Mouse (Mus musculus) limb, embryonic 15.5 days (tissue): ENCODE results near the gene Sqstm1. TPM values are rescaled to one million over a fixed set of nuclear protein-coding genes. Genes with fewer than 3 reads are reported as not detected.

Source experiments
- ATAC-seq: fragments of 200-750 bp; cut with Nextera tagmentation; 2 replicates; pipeline ENCODE4 v1.8.0; 2017; ENCODE audit warnings: low read depth, moderate TSS enrichment; ENCODE audit not compliant: insufficient number of reproducible peaks, low FRiP score, low TSS enrichment
- H3K27ac ChIP-seq: fragments of 300-500 bp; sonication (generic); 2 replicates; pipeline ENCODE4 v1.5.1; 2015; ENCODE audit warnings: moderate library complexity, mild to moderate bottlenecking, inconsistent platforms
- H3K27me3 ChIP-seq: fragments of 300-500 bp; sonication (generic); 2 replicates; pipeline ENCODE4 v1.6.1; 2015; ENCODE audit warnings: inconsistent platforms
- H3K36me3 ChIP-seq: fragments of 300-500 bp; sonication (generic); 2 replicates; pipeline ENCODE4 v1.6.1; 2015; ENCODE audit warnings: inconsistent platforms
- H3K4me1 ChIP-seq: fragments of 300-500 bp; sonication (generic); 2 replicates; pipeline ENCODE4 v1.6.1; 2015; ENCODE audit warnings: inconsistent platforms
- H3K4me2 ChIP-seq: fragments of 300-500 bp; sonication (generic); 2 replicates; pipeline ENCODE4 v1.6.1; 2015; ENCODE audit warnings: mild to moderate bottlenecking, inconsistent platforms
- H3K4me3 ChIP-seq: fragments of 300-500 bp; sonication (generic); 2 replicates; pipeline ENCODE4 v1.5.1; 2015; ENCODE audit warnings: mild to moderate bottlenecking, inconsistent platforms
- H3K9ac ChIP-seq: fragments of 300-500 bp; sonication (generic); 2 replicates; pipeline ENCODE4 v1.6.1; 2015; ENCODE audit warnings: inconsistent platforms
- H3K9me3 ChIP-seq: fragments of 300-500 bp; sonication (generic); 2 replicates; pipeline ENCODE4 v1.6.1; 2016; ENCODE audit warnings: inconsistent platforms
- WGBS: fragments of 180-500 bp; shearing (Covaris S2); methylation state at CpG from one replicate; pipeline ENCODE4 v1.1.7; 2015; 5-methylcytosine and 5-hydroxymethylcytosine counted together
- polyA plus RNA-seq: library from polyadenylated mRNA; unstranded; fragments of >200 nt; fragmentation: Nextera tagmentation; extraction: Ambion mirVana; gene quantifications from 2 replicates; pipeline ENCODE4 v1.2.1, GENCODE M21; 2015

Sqstm1 gene
- polyA plus RNA-seq, 1 experiment from 2014 or later = 241 TPM

GRCm38 (mm10) chr11:50228772-50229171, 18.1 kb upstream of the Sqstm1 start:
- H3K27me3 ChIP-seq = peaks cover 6% of the 10 kb centered on the region; the same call in 1 of the 2 replicates
- no peak overlapping the region for H3K9ac ChIP-seq
- H3K36me3 ChIP-seq = peaks cover 22% of the 10 kb centered on the region
- no peak for ATAC-seq
- no peak overlapping the region for H3K4me2 ChIP-seq
- 26% methylated on average over 3 of the region's 3 CpGs for WGBS
- peaks cover 58% of the 10 kb centered on the region for H3K4me1 ChIP-seq
- H3K4me3 ChIP-seq = no peak overlapping the region
- no peak overlapping the region for H3K27ac ChIP-seq
- no peaks in the 10 kb centered on the region for H3K9me3 ChIP-seq

GRCm38 (mm10) chr11:50227736-50228135, 17.1 kb upstream of the Sqstm1 start:
- H3K4me1 ChIP-seq = peaks cover 60% of the 10 kb centered on the region
- no peak for ATAC-seq
- WGBS = 67% methylated on average over 4 of the region's 4 CpGs

GRCm38 (mm10) chr11:50227226-50227625, 16.6 kb upstream of the Sqstm1 start:
- WGBS = 69% methylated on average over 3 of the region's 3 CpGs
- Histone ChIP-seq H3K36me3 (peaks cover 6% of the 10 kb centered on the region), H3K27ac (no peak overlapping the region; the same call in 1 of the 2 replicates), H3K9me3 (no peaks in the 10 kb centered on the region), H3K4me2 (no peak overlapping the region), H3K4me3 (no peak overlapping the region), H3K4me1 (peaks cover 61% of the 10 kb centered on the region), H3K27me3 (peaks cover 6% of the 10 kb centered on the region; the same call in 1 of the 2 replicates), H3K9ac (no peak overlapping the region)
- ATAC-seq = no peak

More at GRCm38 (mm10) chr11:50227736-50228135, 17.1 kb upstream of the Sqstm1 start:
- Histone ChIP-seq H3K36me3 (peaks cover 11% of the 10 kb centered on the region), H3K4me2 (no peak overlapping the region), H3K27ac (no peak overlapping the region), H3K9ac (no peak overlapping the region), H3K9me3 (no peaks in the 10 kb centered on the region), H3K27me3 (peaks cover 6% of the 10 kb centered on the region; the same call in 1 of the 2 replicates), H3K4me3 (no peak overlapping the region)

- Histone ChIP-seq H3K36me3 (no peaks in the 10 kb centered on the region), H3K9me3 (no peaks in the 10 kb centered on the region), H3K27ac (peak overlapping the region; percentile 80; the same call in 1 of the 2 replicates), H3K4me3 (peak overlapping the region; percentile 85), H3K27me3 (peaks cover 6% of the 10 kb centered on the region; the same call in 1 of the 2 replicates), H3K9ac (peak overlapping the region; percentile 93), H3K4me2 (peak overlapping the region; percentile 94), H3K4me1 (peaks cover 61% of the 10 kb centered on the region)
- 35% methylated on average over 2 of the region's 2 CpGs for WGBS
- ATAC-seq = no peak
Measured at GRCm38 (mm10) chr11:50226406-50226805, 15.8 kb upstream of the Sqstm1 start.

- Histone ChIP-seq H3K27me3 (peaks cover 3% of the 10 kb centered on the region; the same call in 1 of the 2 replicates), H3K27ac (peak overlapping the region; percentile 80), H3K9me3 (no peaks in the 10 kb centered on the region), H3K36me3 (no peaks in the 10 kb centered on the region), H3K4me1 (peaks cover 57% of the 10 kb centered on the region), H3K4me3 (peak overlapping the region; percentile 85), H3K4me2 (peak overlapping the region; percentile 94), H3K9ac (peak overlapping the region; percentile 93)
- WGBS = 3% methylated on average over 34 of the region's 34 CpGs
- no peak for ATAC-seq
Measured at GRCm38 (mm10) chr11:50225611-50226378, 15.2 kb upstream of the Sqstm1 start.

- peaks cover 49% of the 10 kb centered on the region for H3K4me1 ChIP-seq
- peak overlapping the region; percentile 94 for H3K4me2 ChIP-seq
- H3K9ac ChIP-seq = peak overlapping the region; percentile 93
- ATAC-seq = peak; percentile 77
- H3K9me3 ChIP-seq = no peaks in the 10 kb centered on the region
- peak overlapping the region; percentile 85 for H3K4me3 ChIP-seq
- peak overlapping the region; percentile 80 for H3K27ac ChIP-seq
- H3K36me3 ChIP-seq = no peaks in the 10 kb centered on the region
- WGBS = 1% methylated on average over 66 of the region's 70 CpGs
- H3K27me3 ChIP-seq = no peaks in the 10 kb centered on the region
Measured at GRCm38 (mm10) chr11:50224671-50225530, 14.3 kb upstream of the Sqstm1 start.

- ATAC-seq = no peak
- Histone ChIP-seq H3K9ac (peak overlapping the region; percentile 93), H3K27ac (peak overlapping the region; percentile 80), H3K27me3 (no peaks in the 10 kb centered on the region), H3K9me3 (no peaks in the 10 kb centered on the region), H3K4me2 (peak overlapping the region; percentile 94), H3K4me3 (peak overlapping the region; percentile 85), H3K4me1 (peaks cover 43% of the 10 kb centered on the region), H3K36me3 (no peaks in the 10 kb centered on the region)
- 7% methylated on average over 17 of the region's 17 CpGs for WGBS
Measured at GRCm38 (mm10) chr11:50223783-50224662, 13.4 kb upstream of the Sqstm1 start.

- peaks cover 30% of the 10 kb centered on the region for H3K4me1 ChIP-seq
- no peak overlapping the region for H3K4me3 ChIP-seq
- H3K36me3 ChIP-seq = no peaks in the 10 kb centered on the region
- H3K9me3 ChIP-seq = no peaks in the 10 kb centered on the region
- 55% methylated on average over 7 of the region's 7 CpGs for WGBS
- H3K4me2 ChIP-seq = no peak overlapping the region
- ATAC-seq = no peak
- H3K9ac ChIP-seq = no peak overlapping the region
- no peak overlapping the region for H3K27ac ChIP-seq
- no peaks in the 10 kb centered on the region for H3K27me3 ChIP-seq
Measured at GRCm38 (mm10) chr11:50222559-50223276, 12.1 kb upstream of the Sqstm1 start.

- Histone ChIP-seq H3K9me3 (no peaks in the 10 kb centered on the region), H3K27me3 (no peaks in the 10 kb centered on the region), H3K4me1 (peaks cover 22% of the 10 kb centered on the region), H3K36me3 (no peaks in the 10 kb centered on the region), H3K4me3 (no peak overlapping the region), H3K4me2 (no peak overlapping the region), H3K27ac (no peak overlapping the region), H3K9ac (no peak overlapping the region)
- 28% methylated on average over 2 of the region's 2 CpGs for WGBS
- ATAC-seq = no peak
Measured at GRCm38 (mm10) chr11:50219833-50220232, 9.2 kb upstream of the Sqstm1 start.

- H3K27ac ChIP-seq = no peak overlapping the region
- no peaks in the 10 kb centered on the region for H3K36me3 ChIP-seq
- no peak overlapping the region for H3K4me3 ChIP-seq
- no peak overlapping the region for H3K9ac ChIP-seq
- no peaks in the 10 kb centered on the region for H3K9me3 ChIP-seq
- no peaks in the 10 kb centered on the region for H3K27me3 ChIP-seq
- H3K4me2 ChIP-seq = no peak overlapping the region
- no peak for ATAC-seq
- WGBS = 57% methylated on average over 4 of the region's 4 CpGs
- H3K4me1 ChIP-seq = peaks cover 14% of the 10 kb centered on the region
Measured at GRCm38 (mm10) chr11:50217811-50218210, 7.2 kb upstream of the Sqstm1 start.
